Mouse (Mus musculus) adrenal gland, adult (tissue): ENCODE measurements around the gene Adam19.

Source experiments
- DNase-seq, 2 experiments: peaks; one replicate each; pipeline ENCODE4 v3.0.0; 2022 to 2023; ENCODE audit warnings: low spot score in 1 of 2; ENCODE audit not compliant: inconsistent age in 2 of 2

Adam19 gene

GRCm38 (mm10) chr11:46072466-46073060 is 16.8 kb downstream of the Adam19 start:
- DNase-seq: no peak

- DNase-seq: peak in 1 of 2 experiments; percentile 23
Observed at GRCm38 (mm10) chr11:46073061-46073849, 17.5 kb downstream of the Adam19 start.

GRCm38 (mm10) chr11:46073850-46074688 is 18.3 kb downstream of the Adam19 start:
- no peak for DNase-seq

- DNase-seq: no peak
Observed at GRCm38 (mm10) chr11:46075507-46075906, 19.7 kb downstream of the Adam19 start.

GRCm38 (mm10) chr11:46076442-46077158 is 20.8 kb downstream of the Adam19 start:
- peak in 1 of 2 experiments; percentile 35 for DNase-seq

- DNase-seq: no peak
Observed at GRCm38 (mm10) chr11:46077304-46077703, 21.5 kb downstream of the Adam19 start.

GRCm38 (mm10) chr11:46077732-46078375 is 22.1 kb downstream of the Adam19 start:
- peak; percentile 32 to 63 for DNase-seq

- peak in 1 of 2 experiments; percentile 64 for DNase-seq
Observed at GRCm38 (mm10) chr11:46081075-46081474, 25.3 kb downstream of the Adam19 start.

GRCm38 (mm10) chr11:46083405-46083804 is 27.6 kb downstream of the Adam19 start:
- no peak for DNase-seq

- DNase-seq: no peak
Observed at GRCm38 (mm10) chr11:46083835-46084444, 28.1 kb downstream of the Adam19 start.

- DNase-seq: peak in 1 of 2 experiments; percentile 70
Observed at GRCm38 (mm10) chr11:46084568-46084967, 28.8 kb downstream of the Adam19 start.

GRCm38 (mm10) chr11:46085398-46086163 is 29.8 kb downstream of the Adam19 start:
- peak; percentile 37 to 91 for DNase-seq

GRCm38 (mm10) chr11:46086446-46086845 is 30.7 kb downstream of the Adam19 start:
- DNase-seq: no peak

GRCm38 (mm10) chr11:46089081-46089713 is 33.4 kb downstream of the Adam19 start:
- no peak for DNase-seq

GRCm38 (mm10) chr11:46090036-46090725 is 34.4 kb downstream of the Adam19 start:
- DNase-seq: no peak

GRCm38 (mm10) chr11:46090951-46091667 is 35.3 kb downstream of the Adam19 start:
- DNase-seq: no peak

- DNase-seq: no peak
Observed at GRCm38 (mm10) chr11:46092121-46092520, 36.3 kb downstream of the Adam19 start.
